Mouse (Mus musculus): ENCODE results near the gene Tmed4. TPM values are rescaled to one million over a fixed set of nuclear protein-coding genes. Genes with fewer than 3 reads are reported as not detected.

The Tmed4 gene
- polyA plus RNA-seq (2012; rRNA removed): 160 and 179 TPM in 2 replicates

DNA sequence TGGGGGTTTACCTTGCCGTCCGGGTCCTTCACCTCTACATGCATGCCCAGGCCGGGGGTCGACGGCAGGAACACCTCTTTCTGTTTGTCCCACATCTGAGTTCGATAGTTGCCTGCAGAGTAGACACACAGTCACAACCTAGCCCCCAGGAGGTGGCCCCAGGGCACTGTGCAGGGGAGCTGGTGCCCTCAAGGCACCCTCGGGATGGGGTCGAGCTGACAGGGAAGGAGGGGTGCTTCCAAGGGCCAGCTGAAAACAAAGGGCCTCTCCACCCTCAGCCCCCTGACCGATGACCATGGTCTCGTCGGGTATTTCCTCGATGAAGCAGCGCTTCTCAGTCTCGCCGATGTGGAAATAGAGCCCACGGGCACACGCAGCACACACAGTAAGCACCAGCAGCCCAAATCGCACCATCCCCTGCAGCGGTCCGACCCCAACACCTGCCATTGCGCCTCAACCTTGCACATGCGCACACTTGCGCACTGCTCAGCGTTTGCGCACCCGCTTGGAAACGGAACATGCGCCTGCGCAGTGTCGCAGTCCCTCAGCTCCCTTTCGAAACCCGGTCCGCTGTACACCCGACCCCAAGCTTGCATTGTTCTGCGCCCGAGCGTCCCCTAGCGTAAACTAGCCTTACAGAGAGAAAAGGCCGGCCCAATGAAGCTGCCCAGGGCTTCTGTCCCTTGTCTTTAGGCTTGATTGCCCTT is at the start of gene Tmed4:
Gene Tmed4 (minus strand): TSS at position 484 of the 707 bp plus-strand sequence.

DNA sequence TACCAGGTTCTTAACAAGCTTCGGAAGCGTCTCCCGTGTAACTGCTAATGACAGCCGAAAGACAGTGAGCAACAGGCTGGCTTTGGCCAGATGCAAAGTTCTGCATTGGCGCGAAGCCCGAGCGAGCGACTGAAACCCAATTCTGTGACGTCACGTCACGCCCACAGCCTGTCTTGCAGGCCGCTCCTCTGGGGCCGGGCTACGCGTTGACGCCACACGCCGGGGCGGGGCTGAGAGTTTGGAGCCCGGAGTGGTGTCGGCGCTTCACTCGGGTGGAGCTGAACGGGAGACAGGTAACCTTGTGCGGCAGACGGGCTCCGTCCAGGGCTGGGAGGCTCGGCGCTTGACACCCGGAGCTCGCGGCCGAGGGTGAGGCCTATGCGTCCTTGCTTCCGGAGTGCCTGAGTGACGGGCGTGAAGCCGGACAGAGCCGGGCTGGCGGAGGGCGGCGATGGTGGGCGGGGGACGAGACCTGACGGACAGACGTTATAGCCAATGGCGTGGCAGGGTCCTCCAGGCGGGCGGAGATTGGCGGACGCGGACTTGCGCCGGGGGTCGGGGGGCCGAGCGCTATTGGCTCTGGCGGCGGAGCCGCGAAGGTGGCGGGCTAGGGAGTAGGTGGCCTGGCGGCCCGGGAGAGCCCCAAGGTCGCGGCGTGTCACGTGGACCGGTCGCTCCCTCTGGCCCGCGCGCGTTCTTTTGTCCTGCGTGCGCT is 16.9 kb upstream of the Tmed4 start, which contains the start of gene Ogdh:
Gene Ogdh (plus strand): TSS at position 233 of the 715 bp plus-strand sequence.

DNA sequence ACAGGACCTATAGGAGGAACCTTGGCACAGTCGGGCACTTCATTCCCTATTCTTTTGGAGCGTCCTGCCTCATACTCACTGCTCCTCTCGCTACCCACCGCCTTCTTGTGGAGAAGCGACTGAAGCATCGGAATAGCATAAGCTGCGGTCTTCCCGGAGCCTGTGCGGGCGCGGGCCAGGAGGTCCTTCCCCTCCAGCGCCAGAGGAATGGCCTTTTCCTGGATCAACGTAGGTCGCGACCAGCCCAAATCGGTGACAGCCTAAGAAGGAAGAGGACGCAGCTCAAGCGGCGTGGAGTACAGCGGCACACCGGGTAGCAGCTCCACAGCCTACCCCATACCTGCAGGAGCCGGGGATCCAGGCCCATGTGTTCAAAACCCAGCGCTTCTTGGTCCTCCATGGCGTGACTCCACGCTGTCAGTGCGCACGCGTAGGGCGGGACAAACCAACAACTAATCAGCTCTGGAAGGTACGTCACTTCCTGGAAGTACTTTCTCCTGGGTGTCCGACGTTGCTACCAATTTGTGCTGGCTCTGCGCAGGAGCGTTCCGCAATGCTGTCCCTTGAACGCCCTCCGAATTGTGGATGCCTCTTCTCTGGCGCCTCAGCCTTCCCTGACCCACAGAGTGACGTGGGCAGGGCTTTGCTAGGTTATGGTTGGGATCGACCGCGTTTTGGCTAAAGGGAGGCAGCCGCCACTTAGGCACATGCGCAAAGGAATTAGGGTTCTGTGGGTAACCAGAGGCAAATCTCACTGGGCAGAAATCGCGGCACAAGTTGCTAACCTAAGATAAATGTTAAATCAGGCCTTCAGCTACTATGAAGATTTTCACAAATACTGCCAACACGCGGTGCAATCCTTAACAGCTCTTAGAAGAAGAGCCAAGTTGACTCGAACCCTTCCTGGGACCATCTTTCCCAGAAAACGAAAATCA is 7.1 kb downstream of the Tmed4 start, which contains the start of gene Ddx56:
Gene Ddx56 (minus strand): TSS at position 453 of the 935 bp plus-strand sequence.

DNA sequence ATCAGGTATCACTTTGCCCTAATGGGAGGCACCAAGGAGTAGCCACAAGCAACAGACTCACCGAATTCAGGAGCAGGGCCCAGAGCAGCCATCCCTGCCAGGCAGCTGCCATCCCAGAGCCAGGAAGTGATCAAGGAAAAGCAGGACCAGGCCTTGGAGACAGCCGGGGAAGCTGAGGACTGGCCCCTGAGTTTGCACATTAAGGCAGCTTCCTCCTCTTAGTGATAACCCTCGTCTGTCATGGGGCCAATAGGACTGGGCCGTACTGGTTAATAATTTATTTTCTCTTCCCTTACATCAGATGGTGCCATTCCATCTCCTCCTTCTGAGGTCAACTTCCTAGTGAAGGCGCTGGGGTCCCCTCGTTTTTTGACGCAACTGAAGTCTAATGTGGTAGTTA is 44.7 kb downstream of the Tmed4 start, which contains the start of gene Npc1l1:
Gene Npc1l1 (minus strand): TSS at position 132 of the 400 bp plus-strand sequence.

Other genes starting within 250 kb of the Tmed4 start
- gene Camk2b, start 208.5 kb downstream of the Tmed4 start, polyA plus RNA-seq (2012; rRNA removed): 83.2 and 84.4 TPM in 2 replicates
- gene A730071L15Rik, start 74.8 kb downstream of the Tmed4 start, polyA plus RNA-seq (2012; rRNA removed): 0.25 and 0.27 TPM in 2 replicates
- 64.4 TPM in 2 replicates for gene Nudcd3, start 74.5 kb downstream of the Tmed4 start, polyA plus RNA-seq (2012; rRNA removed)
- gene Npc1l1, start 44.7 kb downstream of the Tmed4 start, polyA plus RNA-seq (2012; rRNA removed): 0.12 and 0.15 TPM in 2 replicates
- gene Ddx56, start 7.1 kb downstream of the Tmed4 start, polyA plus RNA-seq (2012; rRNA removed): 52.5 and 54.0 TPM in 2 replicates
- 59.6 and 68.9 TPM in 2 replicates for gene Ogdh, start 16.8 kb upstream of the Tmed4 start, polyA plus RNA-seq (2012; rRNA removed)
- 89.1 and 95.9 TPM in 2 replicates for gene Zmiz2, start 114.2 kb upstream of the Tmed4 start, polyA plus RNA-seq (2012; rRNA removed)
- 2,649 and 2,896 TPM in 2 replicates for gene Ppia, start 140.6 kb upstream of the Tmed4 start, polyA plus RNA-seq (2012; rRNA removed)
- 344 and 467 TPM in 2 replicates for gene H2afv, start 169.6 kb upstream of the Tmed4 start, polyA plus RNA-seq (2012; rRNA removed)
- 11.6 and 12.4 TPM in 2 replicates for gene Purb, start 201.0 kb upstream of the Tmed4 start, polyA plus RNA-seq (2012; rRNA removed)
- gene Myo1g, start 246.1 kb upstream of the Tmed4 start, polyA plus RNA-seq (2012; rRNA removed): 1.4 and 1.7 TPM in 2 replicates